Mouse (Mus musculus) spleen, adult 2 months (tissue): Measurements from ENCODE around the gene Chn1. TPM values are rescaled to one million over a fixed set of nuclear protein-coding genes. Genes with fewer than 3 reads are reported as not detected.

Experiments
- DNase-seq, 2 experiments: peaks; one replicate each; pipeline versions ENCODE4 v3.0.0 to v3.0.0-alpha.2; 2012 to 2021; ENCODE audit warnings: low spot score in 2 of 2, low read depth in 1 of 2
- H3K27ac ChIP-seq: fragments of 200-500 bp; 2 replicates; pipeline ENCODE4 v1.5.1; 2012; ENCODE audit warnings: low read length, inconsistent platforms; ENCODE audit not compliant: insufficient read depth
- H3K27me3 ChIP-seq: fragments of 200-500 bp; 2 replicates; pipeline ENCODE4 v1.6.1; 2012; ENCODE audit warnings: mild to moderate bottlenecking, moderate library complexity, low read length, inconsistent platforms; ENCODE audit not compliant: control insufficient read depth, insufficient read depth
- H3K36me3 ChIP-seq: fragments of 200-500 bp; 2 replicates; pipeline ENCODE4 v1.6.1; 2012; ENCODE audit warnings: mild to moderate bottlenecking, low read length, inconsistent platforms; ENCODE audit not compliant: control insufficient read depth, insufficient read depth
- H3K4me1 ChIP-seq: fragments of 200-500 bp; 2 replicates; pipeline ENCODE4 v1.6.1; 2011; ENCODE audit warnings: inconsistent platforms; ENCODE audit not compliant: control insufficient read depth, insufficient read depth, insufficient read length
- H3K4me3 ChIP-seq: fragments of 200-500 bp; 2 replicates; pipeline ENCODE4 v1.5.1; 2011; ENCODE audit warnings: mild to moderate bottlenecking, inconsistent platforms; ENCODE audit not compliant: insufficient read depth, insufficient read length; ENCODE audit errors: extremely low read depth
- CTCF ChIP-seq: fragments of 200-500 bp; IDR thresholded peaks from 2 replicates; pipeline ENCODE4 v1.5.1; 2011; ENCODE audit warnings: mild to moderate bottlenecking, inconsistent platforms; ENCODE audit not compliant: insufficient read depth, insufficient read length, insufficient replicate concordance; ENCODE audit errors: extremely low read depth
- POLR2A ChIP-seq: fragments of 200-500 bp; IDR thresholded peaks from 2 replicates; pipeline ENCODE4 v1.6.1; 2011; ENCODE audit warnings: low read depth, low read length, inconsistent platforms
- WGBS: fragments of 180-500 bp; shearing (Covaris S2); methylation state at CpG from one replicate; pipeline ENCODE4 v1.1.7; 2018; 5-methylcytosine and 5-hydroxymethylcytosine counted together
- polyA plus RNA-seq: library from polyadenylated mRNA; depleted of rRNA; stranded (reverse); fragments of >200 nt; gene quantifications from 2 replicates; pipeline ENCODE4 v1.2.3, GENCODE M21; 2012

Chn1 gene
- polyA plus RNA-seq, 1 experiment = 0.91 TPM

DNA sequence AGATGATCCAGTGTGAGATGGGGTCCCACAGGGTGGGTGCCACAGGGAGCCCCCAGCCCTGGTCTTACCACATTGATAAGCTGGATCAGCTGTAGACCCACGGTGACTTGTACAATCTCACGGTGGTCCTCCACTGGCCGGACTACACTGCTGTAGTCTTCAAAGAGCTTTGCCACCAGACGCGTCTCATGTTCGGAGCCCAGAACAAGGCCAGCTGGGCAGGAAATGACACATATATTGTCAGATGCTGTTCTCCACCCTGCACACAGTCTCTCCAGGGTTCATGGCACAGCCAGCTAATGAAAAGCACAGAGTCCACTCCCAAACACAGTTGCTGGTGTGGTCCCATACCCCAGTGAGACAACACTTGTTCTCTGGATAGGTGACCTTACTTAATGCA lies 200.7 kb downstream of the Chn1 start:
- 61% methylated on average over 6 of the region's 6 CpGs for WGBS
- Histone ChIP-seq H3K27ac (no peak overlapping the region), H3K27me3 (no peaks in the 10 kb centered on the region), H3K4me3 (no peak overlapping the region), H3K4me1 (no peaks in the 10 kb centered on the region), H3K36me3 (no peaks in the 10 kb centered on the region)
- DNase-seq = no peak
- TF ChIP-seq POLR2A = no peak
- TF ChIP-seq CTCF = no peak

GRCm38 (mm10) chr2:73573556-73573955 lies 201.6 kb downstream of the Chn1 start:
- Histone ChIP-seq H3K27ac (no peak overlapping the region), H3K36me3 (no peaks in the 10 kb centered on the region), H3K4me1 (no peaks in the 10 kb centered on the region), H3K4me3 (no peak overlapping the region), H3K27me3 (no peaks in the 10 kb centered on the region)
- no peak for DNase-seq
- TF ChIP-seq CTCF (no peak), POLR2A (no peak)
- 78% methylated on average over 4 of the region's 4 CpGs for WGBS

DNA sequence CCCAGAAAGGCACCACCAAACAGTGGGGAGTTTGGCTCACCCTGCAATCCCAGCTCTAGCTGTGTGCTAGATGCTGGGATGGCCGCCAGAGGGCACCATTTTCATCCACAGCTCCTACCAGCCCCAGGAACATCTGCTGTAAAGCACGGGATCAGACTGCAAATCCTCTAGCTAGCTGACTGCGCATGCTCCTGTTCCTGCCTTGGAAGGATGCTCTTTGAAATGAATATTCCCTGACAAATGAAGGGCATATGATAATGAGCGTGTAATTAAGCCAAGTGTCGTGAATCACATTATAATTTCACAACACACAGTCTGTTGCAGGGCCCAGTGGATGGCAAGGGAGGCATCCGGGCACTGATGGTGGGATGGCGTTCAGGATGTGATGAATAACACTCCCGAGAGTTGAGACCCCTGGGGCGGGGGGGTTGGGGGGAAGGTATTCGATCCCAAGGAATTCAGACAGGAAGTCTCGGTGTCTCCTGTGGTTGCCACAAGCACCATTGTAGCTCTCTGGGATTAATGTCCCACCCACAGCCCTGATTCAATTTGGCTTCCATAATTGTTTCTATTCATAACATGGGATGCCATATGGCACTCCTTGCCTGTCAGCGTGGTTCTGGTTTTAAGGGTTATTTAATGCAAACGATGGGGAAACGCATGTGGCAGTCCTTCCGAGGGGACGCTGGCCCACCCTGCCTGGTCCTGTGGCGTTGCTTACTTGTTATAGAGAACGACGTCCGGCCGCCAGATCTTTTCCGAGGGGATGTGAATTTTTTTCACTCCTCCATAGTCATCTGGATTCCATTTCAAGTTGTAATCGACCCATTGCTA lies 202.4 kb downstream of the Chn1 start:
- Histone ChIP-seq H3K4me1 (no peaks in the 10 kb centered on the region), H3K27ac (no peak overlapping the region), H3K27me3 (no peaks in the 10 kb centered on the region), H3K4me3 (no peak overlapping the region), H3K36me3 (no peaks in the 10 kb centered on the region)
- DNase-seq = peak in 1 of 2 experiments; percentile 30
- 54% methylated on average over 23 of the region's 23 CpGs for WGBS
- TF ChIP-seq POLR2A = no peak
- peak; percentile 63; the same call in 1 of the 2 replicates for TF ChIP-seq CTCF

GRCm38 (mm10) chr2:73571901-73572300 lies 203.2 kb downstream of the Chn1 start:
- 72% methylated on average over 6 of the region's 6 CpGs for WGBS
- TF ChIP-seq POLR2A = no peak
- TF ChIP-seq CTCF = no peak
- DNase-seq = no peak
- Histone ChIP-seq H3K27ac (no peak overlapping the region), H3K4me3 (no peak overlapping the region), H3K27me3 (no peaks in the 10 kb centered on the region), H3K4me1 (no peaks in the 10 kb centered on the region), H3K36me3 (no peaks in the 10 kb centered on the region)

- no peak for DNase-seq
- no peaks in the 10 kb centered on the region for H3K27me3 ChIP-seq
- TF ChIP-seq POLR2A (no peak), CTCF (no peak)
- H3K4me3 ChIP-seq = no peak overlapping the region
- WGBS = 91% methylated on average over 9 of the region's 9 CpGs
- no peaks in the 10 kb centered on the region for H3K4me1 ChIP-seq
- no peaks in the 10 kb centered on the region for H3K36me3 ChIP-seq
- H3K27ac ChIP-seq = no peak overlapping the region
Observed at GRCm38 (mm10) chr2:73571304-73571703, 203.8 kb downstream of the Chn1 start.

DNA sequence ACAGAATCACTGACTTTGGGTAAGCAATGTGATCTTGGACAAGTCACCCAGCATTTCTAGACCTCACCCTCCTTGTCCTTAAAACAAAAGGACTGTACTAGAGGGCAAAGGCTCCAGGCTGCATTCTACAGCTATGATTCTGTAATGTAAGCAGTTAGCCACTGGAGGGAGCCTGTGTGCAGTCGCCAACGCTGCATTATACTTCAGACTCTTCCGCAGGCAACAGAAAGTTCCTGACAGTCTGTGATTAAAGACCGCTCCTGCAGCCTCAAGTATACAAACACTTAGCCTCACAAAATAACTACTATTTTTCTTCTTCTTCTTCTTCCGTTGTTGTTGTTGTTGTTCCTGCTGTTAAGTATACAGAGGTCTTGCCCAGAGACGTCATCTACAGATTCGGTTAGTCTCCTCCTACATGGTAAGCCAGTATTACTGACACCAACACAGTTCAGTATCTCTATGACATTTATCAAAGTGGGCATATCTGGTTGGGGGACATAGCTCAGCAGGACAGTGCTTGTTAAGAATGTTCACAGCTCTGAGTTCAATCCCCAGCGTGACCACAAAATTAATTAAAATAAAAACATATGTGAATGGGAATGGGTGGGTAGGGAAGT lies 208.0 kb downstream of the Chn1 start:
- H3K27me3 ChIP-seq = no peaks in the 10 kb centered on the region

DNA sequence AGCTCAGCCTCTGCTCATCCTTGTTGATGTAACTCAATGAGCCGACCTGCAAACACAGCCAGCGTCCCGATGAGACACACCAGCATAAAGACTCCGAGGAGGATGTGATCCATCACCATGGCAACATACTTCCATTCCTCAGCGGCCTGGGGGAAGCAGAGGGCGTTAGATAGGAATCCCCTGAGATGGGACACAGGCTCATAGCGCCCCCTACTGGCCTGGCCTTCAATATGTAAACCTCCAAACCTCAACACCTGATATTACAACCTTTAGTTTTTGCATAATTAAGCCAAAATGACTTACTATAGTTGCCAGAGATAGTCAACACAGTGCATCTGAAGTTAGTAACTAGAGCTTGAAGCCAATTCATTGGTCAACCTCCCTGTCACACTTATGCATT lies 209.0 kb downstream of the Chn1 start:
- Histone ChIP-seq H3K27me3 (no peaks in the 10 kb centered on the region), H3K27ac (no peak overlapping the region), H3K4me3 (no peak overlapping the region), H3K36me3 (no peaks in the 10 kb centered on the region), H3K4me1 (no peaks in the 10 kb centered on the region)
- DNase-seq = peak in 1 of 2 experiments; percentile 28
- WGBS = 30% methylated on average over 7 of the region's 7 CpGs
- TF ChIP-seq POLR2A = no peak
- TF ChIP-seq CTCF = peak; percentile 26; the same call in 1 of the 2 replicates

More for the DNA sequence above, 208.0 kb downstream of the Chn1 start:
- DNase-seq = peak; percentile 28 to 62
- Histone ChIP-seq H3K27ac (no peak overlapping the region), H3K4me3 (peak overlapping the region; percentile 21; the same call in 1 of the 2 replicates), H3K36me3 (no peaks in the 10 kb centered on the region), H3K4me1 (no peaks in the 10 kb centered on the region)
- 16% methylated on average over 8 of the region's 8 CpGs for WGBS
- peak; percentile 66; the same call in 1 of the 2 replicates for TF ChIP-seq CTCF
- TF ChIP-seq POLR2A = no peak
